Mouse (Mus musculus): ENCODE results near the gene Eef2.
A peak's percentile ranks its signal among the peaks of the same experiment; 100 is the strongest.
"Not testable (repeated sequence)": the region's sequence is repeated elsewhere in the genome, so short reads cannot be mapped to it uniquely, and the experiment has no call there.

Eef2 gene

DNA sequence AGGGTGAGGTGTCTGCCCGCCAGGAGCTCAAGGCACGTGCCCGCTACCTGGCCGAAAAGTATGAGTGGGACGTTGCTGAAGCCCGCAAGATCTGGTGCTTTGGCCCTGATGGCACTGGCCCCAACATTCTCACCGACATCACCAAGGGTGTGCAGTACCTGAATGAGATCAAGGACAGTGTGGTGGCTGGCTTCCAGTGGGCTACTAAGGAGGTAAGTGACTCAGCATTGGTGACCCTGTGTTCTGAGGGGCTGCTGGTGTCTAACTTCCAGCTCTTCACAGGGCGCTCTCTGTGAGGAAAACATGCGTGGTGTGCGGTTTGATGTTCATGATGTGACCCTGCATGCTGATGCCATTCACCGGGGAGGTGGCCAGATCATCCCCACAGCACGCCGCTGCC is 4.5 kb downstream of the Eef2 start:
- DNase-seq (ENCODE audit: low spot score): no peak

DNA sequence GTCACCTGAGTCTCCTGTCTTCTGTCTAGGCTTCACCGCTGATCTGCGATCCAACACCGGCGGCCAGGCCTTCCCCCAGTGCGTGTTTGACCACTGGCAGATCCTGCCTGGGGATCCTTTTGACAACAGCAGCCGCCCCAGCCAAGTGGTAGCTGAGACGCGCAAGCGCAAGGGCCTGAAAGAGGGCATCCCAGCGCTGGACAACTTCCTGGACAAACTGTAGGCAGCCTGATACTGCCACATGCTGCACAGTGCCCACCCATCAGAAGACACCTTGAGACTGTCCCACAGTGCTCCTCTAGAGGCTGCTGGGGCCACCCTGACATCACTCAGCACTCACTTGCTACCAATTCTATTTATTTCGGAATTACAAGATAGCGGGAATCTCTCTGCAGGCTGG is 5.4 kb downstream of the Eef2 start:
- not testable (repeated sequence) for DNase-seq (ENCODE audit: low spot score)

DNA sequence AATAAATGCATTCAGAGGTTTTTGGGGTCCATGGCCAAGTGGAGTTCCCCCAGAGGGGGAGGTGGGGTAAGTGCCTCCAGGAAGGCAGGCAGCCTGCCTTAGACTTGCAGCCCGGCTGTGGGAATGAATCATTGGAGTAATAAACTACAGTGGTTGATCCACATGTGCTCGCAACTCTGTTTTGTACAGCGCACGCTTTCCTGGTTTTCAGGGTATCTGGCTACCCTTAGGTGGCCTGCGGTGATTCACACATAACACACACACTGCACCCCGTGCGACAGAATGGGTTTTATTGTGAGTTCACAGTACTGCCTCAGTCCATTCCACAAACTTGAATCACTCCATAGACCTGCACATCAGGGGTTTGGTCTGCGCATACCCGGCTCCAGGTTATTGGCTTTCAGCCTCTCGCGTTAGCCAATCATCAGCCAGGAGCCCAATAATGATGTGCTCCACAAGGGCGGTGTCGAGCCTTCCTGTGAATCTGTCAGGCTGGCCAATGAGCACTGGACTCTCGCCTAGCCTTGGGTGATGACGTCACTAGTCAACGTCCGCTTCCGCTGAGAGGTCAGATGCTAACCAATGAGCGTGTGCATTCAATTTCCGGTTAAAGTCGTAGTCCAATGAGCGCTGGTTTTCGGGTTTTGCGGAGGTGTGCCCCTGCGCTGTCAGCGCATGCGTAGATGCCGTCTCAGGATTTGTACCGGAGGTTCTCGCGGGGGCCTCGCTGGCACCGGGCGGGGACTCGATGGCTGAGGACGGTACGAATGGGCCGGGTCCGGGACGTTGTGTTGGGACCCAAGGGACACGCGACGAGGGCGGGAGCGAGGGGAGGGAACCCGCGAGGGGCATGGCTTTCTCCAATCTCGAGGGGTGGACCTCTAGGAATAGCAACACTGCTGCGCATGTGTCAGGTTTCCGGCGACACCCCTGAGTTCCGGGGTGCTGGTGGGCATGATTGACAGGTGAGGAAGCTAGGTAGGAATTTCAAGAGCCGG is 6.2 kb downstream of the Eef2 start, which contains the start of gene Dapk3:
Gene Dapk3, plus strand, starts transcription at position 670 of the 998 bp plus-strand sequence.
- DNase-seq (ENCODE audit: low spot score): peak; percentile 99

DNA sequence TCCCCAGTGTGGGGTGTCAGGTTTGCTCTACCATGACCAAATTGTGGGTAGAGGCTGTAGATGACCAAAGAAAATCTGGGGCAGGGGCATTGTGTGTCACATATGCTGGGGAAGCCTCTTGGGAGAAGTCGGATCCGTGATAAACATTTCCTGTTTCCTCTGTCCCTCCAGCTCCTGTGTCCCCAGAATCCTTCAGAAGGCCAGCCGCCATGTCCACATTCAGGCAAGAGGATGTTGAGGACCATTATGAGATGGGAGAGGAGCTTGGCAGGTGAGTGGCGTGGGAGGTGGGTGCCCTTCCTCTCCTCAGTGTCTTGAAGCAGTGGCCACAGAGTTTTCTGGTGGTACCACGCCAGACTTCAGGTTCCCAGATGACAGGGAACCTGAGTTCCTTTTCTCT is 7.4 kb downstream of the Eef2 start, which contains the start of gene 4930442H23Rik:
Gene 4930442H23Rik, minus strand, starts transcription at position 45 of the 400 bp plus-strand sequence.
- DNase-seq (ENCODE audit: low spot score): no peak

DNA sequence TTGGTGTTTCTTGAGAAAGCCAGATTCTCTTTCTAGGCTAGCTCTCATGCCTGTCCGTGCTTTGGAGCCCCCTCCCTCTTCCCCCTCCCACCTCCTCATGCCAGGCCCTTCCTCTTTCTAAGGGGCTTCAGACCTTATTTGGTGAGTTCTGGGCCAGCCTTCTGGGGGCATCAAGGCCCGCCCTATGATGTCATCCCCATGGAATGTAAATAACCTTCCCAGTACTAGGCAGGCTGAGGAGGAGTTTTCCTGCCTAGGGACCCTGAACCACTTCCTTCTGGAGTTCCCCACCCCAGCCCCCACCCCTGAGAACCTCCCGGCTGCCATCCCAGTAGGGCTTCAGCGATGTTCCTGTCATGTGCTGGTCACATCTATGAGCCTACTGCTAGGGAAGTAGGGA is 8.3 kb downstream of the Eef2 start:
- no peak for DNase-seq (ENCODE audit: low spot score)

DNA sequence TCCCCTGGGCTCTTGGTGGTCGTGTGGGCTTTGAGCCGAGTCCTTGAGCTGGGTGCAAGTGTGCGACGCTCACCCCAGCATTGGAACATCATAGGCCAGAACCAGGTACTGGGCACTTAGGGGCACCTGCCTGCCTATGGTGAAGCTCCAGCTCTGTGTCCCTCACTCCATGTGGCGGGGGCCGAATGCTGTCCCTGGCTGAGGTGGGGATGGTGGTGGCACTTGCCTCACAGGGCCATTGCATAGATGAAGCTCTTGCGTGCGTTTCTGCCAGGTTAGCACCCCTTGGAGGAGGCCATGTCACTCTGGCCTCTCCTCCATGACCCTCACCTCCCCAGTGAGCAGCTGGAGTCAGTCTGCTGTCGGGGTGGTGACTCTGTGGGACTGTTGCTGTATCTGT is 10.7 kb downstream of the Eef2 start:
- no peak for DNase-seq (ENCODE audit: low spot score)

DNA sequence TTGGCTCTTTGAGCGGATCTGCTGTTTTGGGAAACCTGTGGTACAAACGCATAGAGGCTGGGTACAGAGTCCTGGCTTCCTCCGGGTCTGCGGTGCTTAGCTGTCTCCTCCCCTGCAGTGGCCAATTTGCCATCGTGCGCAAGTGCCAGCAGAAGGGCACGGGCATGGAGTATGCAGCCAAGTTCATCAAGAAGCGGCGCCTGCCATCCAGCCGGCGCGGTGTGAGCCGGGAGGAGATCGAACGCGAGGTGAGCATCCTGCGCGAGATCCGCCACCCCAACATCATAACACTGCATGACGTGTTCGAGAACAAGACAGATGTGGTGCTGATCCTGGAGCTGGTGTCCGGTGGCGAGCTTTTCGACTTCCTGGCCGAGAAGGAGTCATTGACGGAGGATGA is 13.4 kb downstream of the Eef2 start:
- no peak for DNase-seq (ENCODE audit: low spot score)

DNA sequence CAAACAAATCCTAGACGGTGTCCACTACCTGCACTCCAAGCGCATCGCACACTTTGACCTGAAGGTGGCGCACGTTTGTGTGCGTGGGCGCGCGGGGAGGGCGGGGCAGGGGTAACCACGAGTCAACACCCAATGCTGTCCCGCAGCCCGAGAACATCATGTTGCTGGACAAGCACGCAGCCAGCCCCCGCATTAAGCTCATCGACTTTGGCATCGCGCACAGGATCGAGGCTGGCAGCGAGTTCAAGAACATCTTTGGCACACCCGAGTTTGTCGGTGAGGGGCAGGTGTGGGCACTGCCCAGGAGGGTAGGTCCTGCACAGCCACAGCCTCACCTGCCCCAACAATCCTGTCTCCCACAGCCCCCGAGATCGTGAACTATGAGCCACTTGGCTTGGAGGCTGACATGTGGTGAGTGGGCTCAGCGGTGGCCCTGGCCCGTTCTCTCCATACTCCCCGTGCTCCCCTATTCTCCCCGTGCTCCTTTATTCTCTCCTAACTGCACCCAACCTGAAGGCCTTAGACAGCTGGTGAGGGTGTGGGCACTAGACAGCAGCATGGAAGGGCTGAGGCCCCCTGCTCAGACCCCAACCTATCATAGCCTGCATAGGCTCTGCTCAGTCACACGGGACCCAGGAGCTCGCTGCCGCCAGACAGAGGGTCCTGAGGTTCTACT is 13.9 kb downstream of the Eef2 start:
- DNase-seq (ENCODE audit: low spot score): no peak

DNA sequence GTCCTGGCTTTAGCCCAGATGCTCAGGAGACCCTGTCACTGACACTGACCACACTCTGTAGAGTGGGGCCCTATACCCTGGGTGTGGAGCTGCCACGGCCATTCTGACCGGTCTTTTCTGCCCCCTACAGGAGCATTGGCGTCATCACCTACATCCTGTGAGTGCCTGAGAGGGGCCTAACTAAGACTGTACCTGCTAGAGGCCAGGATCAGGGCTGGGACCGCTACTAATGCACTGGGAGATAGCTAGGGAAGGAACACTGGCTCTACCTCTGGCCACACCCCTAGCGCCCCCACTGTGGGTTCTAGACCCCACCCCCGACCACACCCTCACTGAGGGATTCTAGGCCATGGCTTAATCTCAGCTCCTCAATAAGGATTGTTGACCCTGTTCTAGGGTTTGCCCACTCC is 14.5 kb downstream of the Eef2 start:
- DNase-seq (ENCODE audit: low spot score): no peak

DNA sequence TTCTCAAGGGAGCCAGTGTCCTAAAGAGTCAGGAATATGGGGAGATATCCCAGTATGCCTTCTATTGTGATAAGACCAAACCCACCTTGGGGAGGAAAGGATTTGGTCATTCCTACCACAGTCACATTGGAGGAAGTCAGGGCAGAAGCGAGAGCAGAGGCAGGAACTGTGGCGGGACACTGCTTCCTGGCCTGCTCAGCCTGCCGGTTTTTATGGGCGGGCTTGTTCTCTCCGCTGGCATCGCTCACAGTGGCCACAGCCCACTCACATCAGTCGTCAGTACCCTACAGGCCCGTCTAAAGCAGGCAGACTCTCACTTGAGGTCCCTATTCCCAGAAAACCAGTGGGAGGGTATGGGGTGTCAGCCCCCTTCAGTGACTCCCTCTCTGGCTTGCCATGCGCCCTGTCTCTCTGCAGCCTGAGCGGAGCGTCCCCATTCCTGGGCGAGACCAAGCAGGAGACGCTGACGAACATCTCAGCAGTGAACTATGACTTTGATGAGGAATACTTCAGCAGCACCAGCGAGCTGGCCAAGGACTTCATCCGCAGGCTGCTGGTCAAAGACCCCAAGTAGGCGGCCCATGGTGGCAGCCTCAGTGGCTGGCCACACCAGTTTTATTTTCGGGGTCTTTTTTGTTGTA is 15.0 kb downstream of the Eef2 start:
- DNase-seq (ENCODE audit: low spot score): no peak

DNA sequence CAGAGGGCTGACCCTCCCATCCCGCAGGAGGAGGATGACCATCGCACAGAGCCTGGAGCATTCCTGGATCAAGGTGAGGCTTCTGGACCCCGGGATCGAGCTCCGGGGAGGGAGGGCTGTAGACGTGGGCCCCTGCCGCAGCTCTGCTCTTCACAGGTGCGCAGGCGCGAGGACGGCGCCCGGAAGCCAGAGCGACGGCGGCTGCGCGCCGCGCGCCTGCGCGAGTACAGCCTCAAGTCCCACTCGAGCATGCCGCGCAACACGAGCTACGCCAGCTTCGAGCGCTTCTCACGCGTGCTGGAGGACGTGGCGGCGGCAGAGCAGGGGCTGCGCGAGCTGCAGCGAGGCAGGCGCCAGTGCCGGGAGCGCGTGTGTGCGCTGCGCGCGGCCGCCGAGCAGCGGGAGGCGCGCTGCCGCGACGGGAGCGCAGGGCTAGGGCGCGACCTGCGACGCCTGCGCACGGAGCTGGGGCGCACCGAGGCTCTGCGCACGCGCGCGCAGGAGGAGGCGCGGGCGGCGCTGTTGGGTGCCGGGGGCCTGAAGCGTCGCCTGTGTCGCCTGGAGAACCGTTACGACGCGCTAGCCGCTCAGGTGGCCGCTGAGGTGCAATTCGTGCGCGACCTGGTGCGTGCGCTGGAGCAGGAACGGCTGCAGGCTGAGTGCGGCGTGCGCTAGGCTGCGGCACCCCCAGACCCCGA is 16.0 kb downstream of the Eef2 start:
- no peak for DNase-seq (ENCODE audit: low spot score)

DNA sequence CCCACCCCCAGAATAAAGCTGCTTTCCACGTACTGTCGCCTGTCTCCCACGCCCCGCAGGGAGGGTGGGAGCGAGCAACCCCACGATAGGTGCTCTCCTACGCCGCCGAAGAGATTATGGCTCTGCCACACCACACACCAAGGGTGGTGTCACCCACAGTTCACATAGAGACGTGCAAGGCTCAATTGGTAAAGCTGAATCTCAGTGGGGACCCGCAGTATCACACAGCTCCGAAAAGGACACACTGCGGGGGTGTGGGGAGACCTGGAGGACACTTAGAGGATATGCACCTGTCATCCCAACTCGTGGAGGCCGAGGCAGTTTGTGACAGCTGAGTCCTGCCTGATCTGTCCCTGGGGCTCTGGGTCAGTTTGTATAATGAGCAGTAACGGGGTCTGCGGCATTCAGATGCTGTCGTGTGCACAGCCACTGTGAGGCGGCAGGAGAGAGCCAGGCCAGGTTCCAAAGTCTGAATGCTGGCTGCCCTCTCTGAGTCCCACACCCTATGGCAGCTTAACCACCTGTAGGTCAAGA is 16.6 kb downstream of the Eef2 start:
- DNase-seq (ENCODE audit: low spot score): no peak

DNA sequence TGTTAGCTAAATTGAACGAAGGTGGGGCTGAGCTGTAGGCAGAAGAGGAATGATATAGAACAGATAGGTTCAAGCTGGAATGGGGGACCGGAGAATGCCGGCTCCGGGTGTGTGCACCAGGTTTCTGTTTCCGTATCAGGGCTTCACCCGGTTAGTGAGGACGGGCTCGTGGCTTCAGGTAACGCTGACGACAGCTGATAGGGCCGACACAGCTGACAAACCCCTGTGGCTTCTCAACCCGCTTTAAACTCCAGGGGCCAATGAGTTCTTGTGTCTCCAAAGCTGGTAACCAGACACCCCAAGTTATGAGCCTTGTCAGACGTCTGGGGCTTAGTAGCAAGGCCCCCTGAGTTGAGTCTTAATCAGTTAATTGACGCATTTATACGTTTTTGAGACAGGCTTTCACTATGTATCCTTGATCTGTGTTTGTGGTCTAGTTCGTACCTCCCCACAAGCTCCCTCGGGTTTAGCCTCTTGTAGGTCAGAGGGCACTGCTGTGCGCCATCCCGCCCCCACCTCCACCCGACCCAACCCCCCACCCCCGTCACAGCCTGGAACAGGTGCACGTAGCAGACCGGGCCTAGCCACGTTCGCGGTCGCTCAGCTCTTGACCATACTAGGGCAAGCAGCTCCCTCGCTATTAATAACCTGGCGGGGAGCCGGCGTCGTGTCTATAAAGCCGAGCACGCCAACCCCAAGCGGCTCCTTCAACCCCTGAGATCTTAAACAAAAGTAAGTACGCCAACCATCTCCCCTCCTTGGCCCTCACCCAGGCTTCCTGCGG is 17.8 kb downstream of the Eef2 start:
- DNase-seq (ENCODE audit: low spot score): no peak

DNA sequence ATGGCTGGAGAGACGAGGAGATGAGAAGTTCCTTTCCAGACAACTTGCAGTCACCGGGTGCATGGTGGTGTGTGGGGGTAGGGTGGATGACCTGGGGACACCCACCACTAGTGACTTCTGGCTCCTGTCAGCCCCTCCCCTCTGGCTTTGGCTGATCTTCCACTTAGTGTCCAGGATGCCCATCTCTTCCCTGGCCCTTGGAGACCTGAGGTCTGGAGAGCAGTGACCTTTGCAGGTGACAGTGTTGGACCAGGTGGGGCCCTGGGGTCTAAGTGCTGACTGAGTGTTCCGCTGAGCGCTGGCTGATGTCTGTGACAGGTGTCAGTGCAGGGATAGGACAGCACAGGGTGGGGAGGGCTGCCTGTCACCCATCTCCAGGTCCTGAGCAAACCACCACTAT is 18.9 kb downstream of the Eef2 start:
- no peak for DNase-seq (ENCODE audit: low spot score)

DNA sequence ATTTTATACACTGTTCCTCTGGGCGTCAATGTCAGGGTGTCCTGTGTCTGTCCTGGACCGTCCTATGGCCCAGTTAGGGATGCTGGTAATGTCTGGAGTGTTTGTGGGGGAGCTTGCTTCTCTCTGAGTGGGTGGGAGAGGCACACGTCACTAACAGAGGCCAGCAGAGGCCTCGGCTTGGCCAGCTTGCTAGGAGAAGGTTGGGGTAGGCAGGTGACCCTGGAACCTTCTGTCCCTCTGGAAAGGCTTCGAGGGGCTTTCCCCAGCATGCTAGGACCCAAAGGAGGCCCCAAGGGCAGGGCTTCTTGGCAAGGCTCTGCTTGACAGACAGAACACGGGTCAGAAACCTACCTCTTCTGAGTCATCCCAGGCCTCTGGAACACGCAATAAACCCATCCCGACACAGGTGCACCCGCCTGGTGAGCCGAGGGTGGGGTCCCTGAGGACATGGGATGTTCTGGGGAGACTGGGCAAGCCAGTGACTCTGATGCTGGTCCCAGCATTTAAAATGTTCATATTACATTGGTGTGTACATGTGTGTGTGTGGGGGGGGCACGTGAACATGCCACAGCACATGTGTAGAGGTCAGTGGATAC is 20.1 kb downstream of the Eef2 start:
- no peak for DNase-seq (ENCODE audit: low spot score)

DNA sequence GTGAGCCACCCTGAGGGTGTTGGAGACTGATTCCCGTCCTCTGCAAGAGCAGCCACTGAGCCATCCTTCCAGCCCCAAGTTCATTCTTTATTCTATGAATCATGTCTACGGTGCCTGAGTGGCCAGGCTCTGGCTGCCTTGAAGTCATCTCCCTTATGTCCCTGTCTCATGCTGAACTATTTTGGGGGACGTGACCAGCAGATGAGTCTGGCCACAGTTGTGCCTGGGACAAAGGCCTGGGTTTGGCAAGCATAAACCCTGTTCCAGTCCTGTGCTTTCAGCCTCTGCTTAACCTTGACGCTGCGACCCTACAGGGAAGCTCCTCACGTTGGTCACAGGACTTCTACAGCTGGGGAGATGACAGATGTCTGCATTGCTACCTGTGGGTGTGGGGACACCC is 20.9 kb downstream of the Eef2 start:
- no peak for DNase-seq (ENCODE audit: low spot score)

DNA sequence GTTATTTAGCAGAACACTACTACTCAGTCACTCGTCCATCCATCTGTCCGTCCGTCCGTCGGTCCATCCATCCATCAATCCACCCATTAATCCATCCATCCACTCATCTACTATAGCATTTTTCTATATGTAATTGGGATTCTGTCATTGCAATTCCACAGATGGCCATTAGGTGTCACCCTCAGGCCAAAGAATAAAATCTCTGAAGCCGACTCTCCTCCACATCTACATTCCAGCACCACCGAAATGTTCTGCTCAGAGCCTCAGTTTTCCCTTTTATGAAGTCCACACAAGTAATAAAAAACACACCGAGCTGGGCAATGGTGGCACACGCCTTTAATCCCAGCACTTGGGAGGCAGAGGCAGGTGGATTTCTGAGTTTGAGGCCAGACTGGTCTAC is 21.8 kb downstream of the Eef2 start:
- peak; percentile 79 for DNase-seq (ENCODE audit: low spot score)

DNA sequence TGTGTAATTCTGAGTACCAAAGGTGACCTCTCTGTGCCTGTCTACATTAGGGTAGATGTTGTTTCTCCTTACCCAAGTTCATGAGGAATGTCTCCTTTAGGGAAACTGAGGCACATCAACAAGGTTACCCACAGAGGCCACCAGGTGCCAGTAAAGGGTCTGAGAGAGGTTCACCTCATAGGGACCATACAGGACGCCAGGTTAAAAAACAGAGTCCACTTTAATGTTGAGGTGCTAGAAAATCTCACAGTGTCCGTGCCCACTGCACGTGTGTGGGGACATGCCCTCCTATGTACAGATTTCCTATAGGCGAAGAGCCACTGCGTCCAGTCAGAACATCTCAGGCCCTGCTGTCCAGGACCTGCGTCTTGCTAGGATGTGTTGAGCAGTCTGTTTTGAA is 22.6 kb downstream of the Eef2 start:
- DNase-seq (ENCODE audit: low spot score): no peak

DNA sequence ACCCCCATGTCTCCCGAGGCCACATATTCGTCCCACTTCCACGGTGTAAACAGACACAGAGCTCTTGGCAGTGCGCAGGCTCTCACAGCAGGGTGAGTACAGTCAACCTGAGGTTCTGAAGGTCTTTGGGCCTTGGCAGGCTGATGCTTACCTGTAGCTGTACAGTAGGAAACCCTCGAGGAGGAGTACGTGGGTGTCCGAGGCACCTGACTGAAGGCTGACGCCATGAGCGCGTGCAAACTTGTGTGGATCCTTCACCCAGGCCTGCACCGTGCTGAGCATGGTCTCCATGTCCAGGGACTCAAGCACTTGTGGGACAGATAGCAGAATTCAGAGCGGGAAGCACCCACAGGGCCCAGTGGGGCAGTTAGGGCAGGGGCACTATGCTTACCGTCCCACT is 23.7 kb downstream of the Eef2 start:
- DNase-seq (ENCODE audit: low spot score): no peak

DNA sequence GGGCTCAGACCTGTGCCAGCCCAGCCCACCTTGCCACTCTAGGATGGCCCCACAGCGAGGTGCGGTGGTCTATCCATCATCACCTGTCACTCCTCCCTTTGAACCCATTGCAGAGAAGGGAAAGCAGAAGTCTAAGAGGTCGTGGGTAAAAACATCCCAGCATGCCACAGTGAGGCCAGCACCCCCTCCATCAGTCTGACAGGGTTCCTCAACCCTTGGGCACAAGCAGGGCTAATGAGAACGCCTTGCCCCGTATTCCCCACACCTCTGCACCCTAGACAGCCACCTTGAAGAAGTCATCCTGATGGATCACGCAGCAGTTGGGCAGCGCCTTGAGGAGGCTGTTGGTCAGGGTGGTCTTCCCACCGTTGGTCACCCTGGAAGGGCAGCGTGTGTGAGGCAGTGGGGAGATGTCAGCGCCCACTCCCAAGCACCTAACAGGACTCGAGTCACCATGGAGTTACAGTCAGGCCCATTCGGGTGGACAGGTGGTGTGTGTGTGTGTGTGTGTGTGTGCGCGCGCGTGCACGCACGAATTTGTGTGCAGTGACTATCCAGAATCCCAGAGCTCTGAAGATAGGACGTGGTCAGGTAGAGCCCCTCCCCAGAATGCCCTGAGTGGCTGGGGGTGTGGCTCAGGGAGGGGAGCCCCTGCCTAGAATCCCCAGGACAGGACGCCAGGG is 24.3 kb downstream of the Eef2 start:
- DNase-seq (ENCODE audit: low spot score): no peak
